Mouse (Mus musculus): ENCODE measurements around the gene Retreg3. TPM values are rescaled to one million over a fixed set of nuclear protein-coding genes. Genes with fewer than 3 reads are reported as not detected.
"Not testable (repeated sequence)": the region's sequence is repeated elsewhere in the genome, so short reads cannot be mapped to it uniquely, and the experiment has no call there.

Gene Retreg3
- total RNA-seq, 2 experiments from 2014 or later: 32.1 to 32.3 TPM

DNA sequence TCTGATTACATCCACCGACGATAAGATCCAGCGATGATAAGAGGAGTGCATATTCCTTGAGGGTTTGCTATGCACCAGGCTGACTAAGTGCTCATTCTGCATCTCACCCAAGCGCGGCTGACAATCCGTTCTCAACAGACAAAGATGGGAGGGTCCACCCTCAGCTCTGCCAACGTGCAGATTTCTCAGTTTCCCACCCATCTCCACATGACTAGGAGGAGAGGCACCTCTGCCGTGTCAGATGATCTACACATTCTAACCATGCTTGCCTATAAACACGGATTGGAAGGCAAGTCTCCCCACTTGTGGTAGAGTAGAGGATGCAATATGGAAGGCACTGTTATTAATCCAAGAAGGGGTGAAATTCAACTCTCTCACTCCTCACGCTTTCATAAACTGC, 29.1 kb upstream of the Retreg3 start:
- DNase-seq: no peak

DNA sequence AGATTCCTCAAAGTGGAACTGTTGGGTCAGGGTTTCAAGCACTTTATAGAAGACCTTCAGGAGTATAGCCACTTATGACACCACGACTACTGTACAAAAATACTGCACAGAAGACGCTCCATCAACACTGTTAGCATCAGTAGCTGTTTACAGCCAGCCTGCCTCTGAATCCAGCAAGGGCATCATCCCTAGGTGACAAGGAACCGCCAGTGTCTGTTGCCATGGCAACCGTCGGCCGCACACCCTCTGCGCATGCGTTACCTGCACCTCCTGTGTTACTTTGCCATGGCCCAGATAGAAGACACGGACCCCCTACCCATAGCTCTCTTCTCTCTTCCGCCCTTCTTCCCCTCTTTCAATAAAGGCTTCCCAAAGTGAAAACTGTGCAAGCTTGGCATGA, 26.7 kb upstream of the Retreg3 start:
- DNase-seq: no peak

- no peak for DNase-seq
These were observed 23.9 kb upstream of the Retreg3 start for GRCm38 (mm10) chr11:101143338-101144225.

- DNase-seq: no peak
These were observed 22.7 kb upstream of the Retreg3 start for GRCm38 (mm10) chr11:101142215-101142967.

DNA sequence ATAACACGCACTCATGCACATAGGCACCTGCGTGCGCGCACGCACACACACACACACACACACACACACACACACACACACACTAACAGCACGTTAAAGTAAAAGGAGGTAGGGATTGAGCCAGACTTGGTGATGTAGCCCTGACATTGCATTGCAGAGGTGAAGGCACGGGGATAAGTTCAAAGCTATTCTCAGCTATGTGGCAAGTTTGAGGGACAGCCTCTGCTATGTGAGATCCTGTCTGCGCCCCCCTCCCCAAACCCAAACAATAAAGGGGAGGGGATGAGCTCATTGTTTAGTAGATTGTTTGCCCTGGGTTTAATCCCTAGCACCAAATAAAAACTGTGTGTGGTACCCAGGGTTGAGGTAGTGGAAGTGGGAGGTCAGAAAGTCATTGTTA, 21.4 kb upstream of the Retreg3 start:
- no peak for DNase-seq

GRCm38 (mm10) chr11:101140164-101140819, 20.6 kb upstream of the Retreg3 start:
- DNase-seq: peak; percentile 63

GRCm38 (mm10) chr11:101138536-101139181, 19.0 kb upstream of the Retreg3 start:
- peak; percentile 46 for DNase-seq

DNA sequence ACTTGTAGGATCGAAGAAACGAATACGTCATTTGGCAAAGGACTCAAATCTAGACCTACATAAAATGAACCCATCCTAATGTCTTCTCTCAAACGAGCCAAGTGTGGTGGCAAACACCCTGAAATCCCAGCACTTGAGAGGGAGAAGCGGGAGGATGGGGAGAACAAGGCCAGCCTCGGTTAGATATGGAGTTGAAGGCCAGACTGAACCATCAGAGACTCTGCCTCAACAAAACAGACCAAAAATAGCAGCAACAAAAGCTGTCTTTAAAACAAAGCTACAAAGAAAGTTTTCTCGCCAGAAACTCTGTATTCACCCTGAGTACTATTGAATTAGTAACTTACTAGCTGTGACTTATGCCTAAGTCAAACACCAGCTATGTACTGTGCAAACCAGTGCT, 17.3 kb upstream of the Retreg3 start:
- no peak for DNase-seq

DNA sequence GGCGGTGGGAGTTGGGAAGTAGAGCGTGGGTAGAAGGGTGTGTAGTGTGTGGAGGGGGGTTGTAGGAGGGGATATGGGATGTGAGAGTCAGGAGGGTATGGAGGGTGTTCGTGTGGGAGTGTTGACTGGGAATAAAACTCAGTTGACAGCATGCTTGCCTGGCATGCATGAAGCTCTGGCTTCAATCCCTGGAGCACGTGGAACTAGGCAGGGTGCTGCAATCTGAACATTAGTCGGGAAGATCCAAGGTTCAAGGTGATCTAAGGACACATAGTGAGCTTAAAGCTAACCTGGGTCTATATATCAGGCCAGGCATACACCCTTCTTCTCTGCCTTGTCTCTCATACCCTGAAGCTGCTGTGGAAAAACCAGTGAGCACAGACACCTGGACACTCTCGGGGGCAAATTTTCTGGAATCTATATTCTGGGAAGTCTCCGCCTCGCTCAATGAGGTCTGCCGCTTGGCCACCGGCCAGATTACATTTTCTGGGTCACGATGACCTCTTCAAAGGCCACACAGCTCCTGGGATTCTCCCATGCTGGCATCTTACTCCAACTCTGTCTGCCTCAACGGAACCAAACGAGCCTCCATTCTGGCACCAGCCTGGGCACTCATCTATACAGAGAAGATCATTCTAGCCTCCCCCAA, 14.6 kb upstream of the Retreg3 start:
- peak; percentile 49 for DNase-seq

DNA sequence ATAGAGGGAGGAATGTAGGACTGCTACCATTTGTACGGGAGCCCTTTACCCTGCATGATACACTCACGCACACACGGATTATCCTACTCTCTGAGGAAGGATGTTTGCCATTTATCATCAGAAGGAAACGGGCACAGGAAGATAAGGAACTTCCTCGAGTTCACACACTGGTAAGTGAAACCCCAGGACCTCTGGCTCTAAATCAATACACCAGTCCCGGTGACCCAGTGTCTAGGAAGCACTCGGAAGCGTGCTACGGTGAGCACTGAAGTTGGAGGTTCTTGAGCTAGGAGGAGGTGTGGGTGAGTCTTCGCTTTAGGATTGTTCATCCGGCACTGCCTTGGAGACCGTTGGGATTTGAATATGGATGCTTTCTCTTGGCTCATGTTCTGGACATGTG, 13.3 kb upstream of the Retreg3 start:
- DNase-seq: no peak

DNA sequence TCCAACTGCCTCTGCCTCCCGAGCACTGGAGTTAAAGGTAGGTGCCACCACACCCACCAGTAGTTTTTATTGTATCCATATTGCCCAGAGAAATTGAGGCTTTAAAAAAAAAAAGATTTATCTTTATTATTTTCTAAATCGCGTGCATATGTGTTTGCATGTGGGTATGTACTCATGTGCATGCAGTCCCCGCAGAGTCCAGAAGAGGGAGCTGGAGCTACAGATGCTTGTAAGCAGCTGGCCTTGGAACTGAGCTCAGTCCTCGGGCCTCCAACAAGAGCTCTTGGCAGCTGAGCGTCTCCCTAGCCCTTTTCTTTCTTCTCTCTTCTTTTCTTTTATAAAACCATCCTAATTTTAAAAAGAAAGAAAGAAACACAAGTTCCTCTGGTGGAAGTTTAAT, 12.0 kb upstream of the Retreg3 start:
- peak; percentile 53 for DNase-seq

DNA sequence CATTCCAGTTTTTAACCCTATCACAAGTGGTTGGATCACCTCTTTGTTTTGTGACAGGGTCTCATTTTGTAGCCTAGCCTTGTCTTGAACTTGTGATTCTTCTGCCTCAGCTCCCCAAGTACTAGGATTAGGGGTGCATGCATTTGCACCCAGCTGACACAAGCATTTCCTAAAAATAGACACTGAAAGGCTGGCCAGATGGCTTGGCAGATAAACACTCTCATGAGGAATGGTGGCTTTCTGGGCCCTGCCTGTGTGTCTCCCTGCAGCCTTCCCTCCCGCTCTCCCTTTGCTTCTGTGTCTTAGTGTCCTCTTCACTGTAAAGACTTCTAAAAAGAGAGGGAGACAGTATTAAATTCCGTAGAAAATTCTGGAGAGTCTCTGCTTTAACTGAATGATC, 11.5 kb upstream of the Retreg3 start:
- no peak for DNase-seq

GRCm38 (mm10) chr11:101130056-101130756, 10.5 kb upstream of the Retreg3 start:
- DNase-seq: peak; percentile 84

DNA sequence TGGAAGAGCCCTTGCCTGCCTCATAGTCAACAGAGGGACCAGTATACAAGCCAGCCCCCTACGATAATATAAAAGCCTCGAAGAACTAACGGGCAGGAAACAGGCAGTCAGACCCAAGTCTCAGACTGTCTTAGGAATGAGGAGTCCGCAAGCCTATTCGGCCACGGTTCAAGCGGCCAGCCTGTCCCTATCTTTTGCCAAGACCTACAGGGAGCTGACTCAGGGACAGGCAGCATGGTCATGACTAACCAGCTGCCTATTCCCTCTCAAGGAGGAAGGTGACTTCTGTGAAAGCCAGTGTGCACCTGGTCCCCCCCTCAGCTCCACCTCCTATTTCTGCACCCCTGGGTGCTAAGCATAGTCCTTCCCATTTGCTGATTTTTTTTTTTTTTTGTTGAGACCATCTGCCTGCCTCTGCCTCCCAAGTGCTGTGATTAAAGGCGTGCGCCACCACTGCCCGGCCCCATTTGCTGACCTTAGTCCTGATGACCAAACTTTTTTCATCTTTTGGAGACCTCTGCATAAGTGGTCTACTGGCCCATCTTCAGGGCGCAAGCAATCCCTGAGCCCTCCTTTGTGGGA, 9.4 kb upstream of the Retreg3 start:
- DNase-seq: no peak

GRCm38 (mm10) chr11:101127075-101127474, 7.4 kb upstream of the Retreg3 start:
- peak; percentile 31 for DNase-seq

- not testable (repeated sequence) for DNase-seq
These were observed 5.3 kb upstream of the Retreg3 start for GRCm38 (mm10) chr11:101125008-101125407.

DNA sequence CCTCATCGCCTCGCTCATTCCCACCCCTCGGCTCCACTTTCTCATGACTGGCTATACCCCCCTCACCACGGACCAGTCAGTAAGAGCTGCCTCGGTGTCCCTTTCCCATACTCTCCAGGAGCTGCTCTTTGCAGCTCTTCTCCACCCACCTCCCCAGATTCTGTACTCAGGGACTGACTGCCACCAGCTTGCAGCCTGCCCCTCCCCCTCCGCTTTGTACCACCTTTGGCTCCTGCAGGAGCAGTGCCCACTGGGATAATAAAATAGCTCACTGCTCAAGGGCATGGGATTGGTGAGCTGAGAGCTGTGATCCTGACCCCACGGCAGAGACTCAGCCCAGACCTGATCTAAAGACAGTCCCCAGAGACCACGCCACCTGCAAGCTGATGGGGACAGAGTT, 4.8 kb upstream of the Retreg3 start:
- not testable (repeated sequence) for DNase-seq

GRCm38 (mm10) chr11:101120545-101121188, 974 bp upstream of the Retreg3 start:
- DNase-seq: no peak

DNA sequence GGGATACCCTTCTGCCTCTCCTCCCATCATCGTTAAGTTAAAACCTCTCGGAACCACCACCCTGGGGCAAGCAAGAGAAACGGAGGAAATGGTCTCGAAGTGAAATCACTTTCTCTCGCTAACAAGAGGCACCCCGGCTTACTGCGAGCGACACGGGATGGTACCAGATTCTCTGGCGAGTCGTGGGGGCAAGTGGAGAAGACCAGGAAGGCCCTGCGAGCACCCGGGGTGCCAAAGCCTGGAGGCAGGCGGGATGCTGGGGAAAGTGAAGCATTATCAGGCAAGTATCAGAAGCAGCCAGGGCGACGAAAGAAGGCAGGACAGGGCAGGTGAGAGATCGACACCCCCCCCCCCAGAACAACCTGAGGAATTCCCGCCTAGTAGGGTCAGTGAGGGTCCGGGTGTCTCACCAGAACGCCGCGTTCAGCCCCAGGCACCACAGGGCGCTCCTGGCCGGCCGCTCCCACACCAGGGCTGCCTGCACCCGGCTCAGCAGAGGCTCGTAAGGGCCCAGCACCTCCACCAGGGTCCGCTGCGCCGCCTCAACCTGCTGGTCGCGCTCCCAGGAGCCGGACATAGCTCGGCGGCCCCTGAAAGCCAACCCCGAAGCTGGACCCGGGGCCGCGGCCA, 447 bp downstream of the Retreg3 start:
- no peak for DNase-seq

DNA sequence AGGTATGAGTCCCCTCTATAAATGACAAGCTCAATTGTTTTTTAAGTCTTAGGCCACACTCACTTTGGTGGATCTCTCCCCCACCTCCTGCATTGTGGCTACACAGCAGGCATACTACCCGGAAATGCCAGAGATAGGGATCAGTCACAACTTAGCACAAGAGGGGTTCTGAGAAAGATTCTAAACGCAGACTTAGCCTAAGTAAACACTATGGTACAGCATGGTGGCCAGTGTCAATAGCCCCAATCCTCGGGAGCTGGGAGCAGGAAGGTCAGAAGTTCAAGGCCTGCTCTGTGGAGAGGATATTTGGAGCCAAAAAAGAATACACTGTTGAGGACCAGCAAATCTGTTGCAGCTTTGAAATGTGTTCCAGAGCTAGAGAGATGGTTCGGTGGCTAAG, 1.6 kb downstream of the Retreg3 start:
- no peak for DNase-seq

Measured in heart, postnatal 4 days (tissue).